Mouse (Mus musculus): ENCODE measurements around the gene Wfikkn1. TPM values are rescaled to one million over a fixed set of nuclear protein-coding genes. Genes with fewer than 3 reads are reported as not detected.

The Wfikkn1 gene
- total and polyA plus RNA-seq, 2 experiments from 2014 or later = 0.11 TPM; not detected in 1

- H3K27ac ChIP-seq (ENCODE audit: low read depth) = no peak overlapping the region
- no peaks in the 10 kb centered on the region for H3K9me3 ChIP-seq (replicated peaks; ENCODE audit: control insufficient read depth, low read length)
- peaks cover 40% of the 10 kb centered on the region for H3K4me1 ChIP-seq (ENCODE audit: control insufficient read depth, insufficient read depth)
- H3K27me3 ChIP-seq (ENCODE audit: control insufficient read depth, insufficient read depth, low read length) = no peaks in the 10 kb centered on the region
- WGBS = 80% methylated on average over 14 of the region's 14 CpGs
- no peak overlapping the region for H3K4me3 ChIP-seq (ENCODE audit: low read depth, low read length)
- H3K36me3 ChIP-seq (replicated peaks; ENCODE audit: control insufficient read depth, insufficient read depth, low read length) = peaks cover 32% of the 10 kb centered on the region
- H3K9ac ChIP-seq (replicated peaks; ENCODE audit: low read depth, low read length) = no peak overlapping the region
- H3K4me2 ChIP-seq (ENCODE audit: low read depth, low read length) = peak overlapping the region; percentile 81; the same call in 1 of the 2 replicates
- TF ChIP-seq EP300 (IDR thresholded peaks at IDR 0.05; ENCODE audit: low read depth) (no peak), CTCF (IDR thresholded peaks at IDR 0.05; ENCODE audit: low read depth) (no peak)
- no peak for DNase-seq (ENCODE audit: low spot score)
- ATAC-seq (ENCODE audit: insufficient read depth, low read depth) = no peak
Measured at GRCm38 (mm10) chr17:25830806-25831431, 49.7 kb downstream of the Wfikkn1 start.

DNA sequence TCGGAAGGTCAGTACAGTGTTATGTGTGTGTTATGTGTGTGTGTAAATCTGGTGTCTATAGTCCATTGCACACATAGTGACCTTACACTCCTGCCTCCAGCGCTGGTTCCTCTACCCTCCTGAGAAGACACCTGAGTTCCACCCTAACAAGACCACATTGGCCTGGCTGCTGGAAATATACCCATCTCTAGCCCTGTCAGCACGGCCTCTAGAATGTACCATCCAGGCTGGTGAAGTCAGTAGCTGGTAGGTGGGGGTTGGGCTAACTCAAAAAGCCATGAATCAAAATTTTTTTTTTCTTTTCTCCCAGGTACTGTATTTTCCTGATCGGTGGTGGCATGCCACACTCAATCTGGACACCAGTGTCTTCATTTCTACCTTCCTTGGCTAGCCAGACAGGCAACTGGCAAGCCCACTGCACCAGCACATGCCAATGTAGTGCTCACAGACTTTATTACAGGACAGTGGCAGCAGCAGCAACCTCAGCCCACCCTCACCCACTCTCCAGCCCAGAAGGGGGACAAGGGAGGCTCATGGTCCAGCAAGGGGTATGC is 50.4 kb downstream of the Wfikkn1 start:
- H3K4me2 ChIP-seq (ENCODE audit: low read depth, low read length) = no peak overlapping the region
- no peak overlapping the region for H3K4me3 ChIP-seq (ENCODE audit: low read depth, low read length)
- TF ChIP-seq EP300 (IDR thresholded peaks at IDR 0.05; ENCODE audit: low read depth) (no peak), CTCF (IDR thresholded peaks at IDR 0.05; ENCODE audit: low read depth) (no peak)
- no peak for ATAC-seq (ENCODE audit: insufficient read depth, low read depth)
- no peak overlapping the region for H3K27ac ChIP-seq (ENCODE audit: low read depth)
- no peaks in the 10 kb centered on the region for H3K9me3 ChIP-seq (replicated peaks; ENCODE audit: control insufficient read depth, low read length)
- H3K9ac ChIP-seq (replicated peaks; ENCODE audit: low read depth, low read length) = no peak overlapping the region
- peaks cover 39% of the 10 kb centered on the region for H3K4me1 ChIP-seq (ENCODE audit: control insufficient read depth, insufficient read depth)
- no peaks in the 10 kb centered on the region for H3K27me3 ChIP-seq (ENCODE audit: control insufficient read depth, insufficient read depth, low read length)
- DNase-seq (ENCODE audit: low spot score) = no peak
- peaks cover 33% of the 10 kb centered on the region for H3K36me3 ChIP-seq (replicated peaks; ENCODE audit: control insufficient read depth, insufficient read depth, low read length)
- WGBS = 74% methylated on average over 4 of the region's 4 CpGs

GRCm38 (mm10) chr17:25829558-25830017 is 51.1 kb downstream of the Wfikkn1 start:
- H3K9me3 ChIP-seq (replicated peaks; ENCODE audit: control insufficient read depth, low read length) = no peaks in the 10 kb centered on the region
- H3K36me3 ChIP-seq (replicated peaks; ENCODE audit: control insufficient read depth, insufficient read depth, low read length) = peaks cover 33% of the 10 kb centered on the region
- ATAC-seq (ENCODE audit: insufficient read depth, low read depth) (no peak), DNase-seq (ENCODE audit: low spot score) (no peak)
- TF ChIP-seq CTCF (IDR thresholded peaks at IDR 0.05; ENCODE audit: low read depth) = no peak
- no peak for TF ChIP-seq EP300 (IDR thresholded peaks at IDR 0.05; ENCODE audit: low read depth)
- H3K27ac ChIP-seq (ENCODE audit: low read depth) = peak overlapping the region; percentile 87
- no peaks in the 10 kb centered on the region for H3K27me3 ChIP-seq (ENCODE audit: control insufficient read depth, insufficient read depth, low read length)
- H3K9ac ChIP-seq (replicated peaks; ENCODE audit: low read depth, low read length) = peak overlapping the region; percentile 77
- WGBS = 30% methylated on average over 8 of the region's 8 CpGs
- peak overlapping the region; percentile 92 for H3K4me2 ChIP-seq (ENCODE audit: low read depth, low read length)
- H3K4me1 ChIP-seq (ENCODE audit: control insufficient read depth, insufficient read depth) = peaks cover 33% of the 10 kb centered on the region
- H3K4me3 ChIP-seq (ENCODE audit: low read depth, low read length) = peak overlapping the region; percentile 65

DNA sequence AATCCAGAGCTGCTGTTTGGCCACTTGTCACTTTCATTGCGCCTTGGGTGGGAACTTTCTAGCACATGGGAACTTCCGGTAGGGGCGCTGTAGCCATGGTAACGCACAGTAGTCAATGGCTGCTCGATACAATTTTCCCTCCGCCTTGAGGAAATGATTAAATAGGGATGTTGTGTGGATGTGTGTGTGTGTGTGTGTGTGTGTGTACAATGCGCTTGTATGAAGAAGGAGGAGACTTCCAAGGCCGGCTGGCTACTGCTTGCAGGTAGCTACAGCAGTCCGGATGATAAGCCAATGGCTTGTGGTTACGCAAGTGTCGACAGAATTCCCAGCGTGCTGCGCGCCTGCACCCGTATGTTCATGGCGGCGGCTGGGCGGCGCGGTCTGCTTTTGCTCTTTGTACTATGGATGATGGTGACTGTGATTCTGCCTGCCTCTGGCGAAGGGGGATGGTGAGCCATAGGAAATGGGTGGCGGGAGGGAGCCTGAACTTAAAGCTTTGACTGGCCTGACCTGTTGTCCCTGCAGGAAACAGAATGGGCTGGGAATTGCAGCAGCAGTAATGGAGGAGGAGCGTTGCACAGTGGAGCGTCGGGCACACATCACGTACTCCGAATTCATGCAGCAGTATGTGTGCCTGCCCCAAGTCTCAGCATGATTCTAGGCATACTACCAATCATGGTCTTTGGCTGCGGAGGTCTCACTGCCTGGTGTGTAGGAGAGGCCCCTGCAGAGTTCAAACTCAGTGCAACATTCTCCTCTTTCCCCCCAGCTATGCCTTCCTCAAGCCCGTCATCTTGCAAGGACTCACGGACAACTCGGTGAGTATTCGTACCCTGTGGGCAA is 51.7 kb downstream of the Wfikkn1 start, which contains the start of gene Jmjd8:
TSS of gene Jmjd8 (plus strand) at position 156 of the 846 bp plus-strand sequence.
- H3K27ac ChIP-seq (ENCODE audit: low read depth) = peak within 1 kb of the TSS; percentile 87
- peak within 1 kb of the TSS; percentile 92 for H3K4me2 ChIP-seq (ENCODE audit: low read depth, low read length)
- 2% methylated on average over 32 of the region's 32 CpGs for WGBS
- H3K4me1 ChIP-seq (ENCODE audit: control insufficient read depth, insufficient read depth) = peaks cover 35% of the 10 kb centered on the region
- no peaks in the 10 kb centered on the region for H3K9me3 ChIP-seq (replicated peaks; ENCODE audit: control insufficient read depth, low read length)
- ATAC-seq (ENCODE audit: insufficient read depth, low read depth) (no peak), DNase-seq (ENCODE audit: low spot score) (peak; percentile 85)
- H3K9ac ChIP-seq (replicated peaks; ENCODE audit: low read depth, low read length) = peak within 1 kb of the TSS; percentile 77
- H3K4me3 ChIP-seq (ENCODE audit: low read depth, low read length) = peak within 1 kb of the TSS; percentile 65
- peaks cover 33% of the 10 kb centered on the region for H3K36me3 ChIP-seq (replicated peaks; ENCODE audit: control insufficient read depth, insufficient read depth, low read length)
- TF ChIP-seq EP300 (IDR thresholded peaks at IDR 0.05; ENCODE audit: low read depth) (no peak), CTCF (IDR thresholded peaks at IDR 0.05; ENCODE audit: low read depth) (peak; percentile 30)
- H3K27me3 ChIP-seq (ENCODE audit: control insufficient read depth, insufficient read depth, low read length) = no peaks in the 10 kb centered on the region

DNA sequence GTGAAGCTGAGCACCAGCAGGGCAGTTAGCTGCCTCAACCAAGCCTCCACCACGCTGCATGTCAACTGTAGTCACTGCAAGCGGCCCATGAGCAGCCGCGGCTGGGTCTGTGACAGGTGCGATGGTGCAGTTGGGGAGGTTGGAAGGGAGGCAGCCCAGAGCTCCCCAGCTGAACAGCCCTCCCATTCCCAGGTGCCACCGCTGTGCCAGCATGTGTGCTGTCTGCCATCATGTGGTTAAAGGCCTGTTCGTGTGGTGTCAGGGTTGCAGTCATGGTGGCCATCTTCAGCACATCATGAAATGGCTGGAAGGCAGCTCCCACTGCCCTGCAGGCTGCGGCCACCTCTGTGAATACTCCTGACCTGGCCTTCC is 52.4 kb downstream of the Wfikkn1 start:
- DNase-seq (ENCODE audit: low spot score) = no peak
- Histone ChIP-seq H3K36me3 (replicated peaks; ENCODE audit: control insufficient read depth, insufficient read depth, low read length) (peaks cover 33% of the 10 kb centered on the region), H3K27ac (ENCODE audit: low read depth) (peak overlapping the region; percentile 87; the same call in 1 of the 2 replicates), H3K9me3 (replicated peaks; ENCODE audit: control insufficient read depth, low read length) (no peaks in the 10 kb centered on the region), H3K27me3 (ENCODE audit: control insufficient read depth, insufficient read depth, low read length) (no peaks in the 10 kb centered on the region), H3K4me2 (ENCODE audit: low read depth, low read length) (peak overlapping the region; percentile 92), H3K4me1 (ENCODE audit: control insufficient read depth, insufficient read depth) (peaks cover 37% of the 10 kb centered on the region), H3K4me3 (ENCODE audit: low read depth, low read length) (peak overlapping the region; percentile 65), H3K9ac (replicated peaks; ENCODE audit: low read depth, low read length) (no peak overlapping the region)
- WGBS = 85% methylated on average over 8 of the region's 8 CpGs
- TF ChIP-seq EP300 (IDR thresholded peaks at IDR 0.05; ENCODE audit: low read depth) (no peak), CTCF (IDR thresholded peaks at IDR 0.05; ENCODE audit: low read depth) (no peak)
- no peak for ATAC-seq (ENCODE audit: insufficient read depth, low read depth)

Small RNA genes lying within 50 kb of the gene (microRNA-seq; reads per million reads assigned to microRNA genes)
- gene Mir3082 = 0.89 reads per million

Other genes starting within 250 kb of the Wfikkn1 start
Only the 30 nearest of the 31 such genes appear.
- not detected in 2 replicates for gene Gng13, start 163.7 kb downstream of the Wfikkn1 start, total RNA-seq (2014; rRNA removed; ENCODE audit: low replicate concordance)
- gene Gng13, start 163.7 kb downstream of the Wfikkn1 start, polyA plus RNA-seq (2015; fragmentation: Nextera tagmentation; extraction: Ambion mirVana) = 3.2 and 6.6 TPM in 2 replicates
- gene Chtf18, start 153.4 kb downstream of the Wfikkn1 start, total RNA-seq (2014; rRNA removed; ENCODE audit: low replicate concordance) = 9.1 and 10.8 TPM in 2 replicates
- 3.9 and 4.1 TPM in 2 replicates for gene Chtf18, start 153.4 kb downstream of the Wfikkn1 start, polyA plus RNA-seq (2015; fragmentation: Nextera tagmentation; extraction: Ambion mirVana)
- gene Rpusd1, start 153.2 kb downstream of the Wfikkn1 start, total RNA-seq (2014; rRNA removed; ENCODE audit: low replicate concordance) = 3.2 and 4.9 TPM in 2 replicates
- gene Rpusd1, start 153.2 kb downstream of the Wfikkn1 start, polyA plus RNA-seq (2015; fragmentation: Nextera tagmentation; extraction: Ambion mirVana) = 9.3 and 9.5 TPM in 2 replicates
- not detected in 2 replicates for gene Mslnl, start 144.8 kb downstream of the Wfikkn1 start, total RNA-seq (2014; rRNA removed; ENCODE audit: low replicate concordance)
- gene Mslnl, start 144.8 kb downstream of the Wfikkn1 start, polyA plus RNA-seq (2015; fragmentation: Nextera tagmentation; extraction: Ambion mirVana) = not detected in 2 replicates
- 45.4 and 83.3 TPM in 2 replicates for gene Msln, start 126.5 kb downstream of the Wfikkn1 start, total RNA-seq (2014; rRNA removed; ENCODE audit: low replicate concordance)
- 58.5 and 60.3 TPM in 2 replicates for gene Msln, start 126.5 kb downstream of the Wfikkn1 start, polyA plus RNA-seq (2015; fragmentation: Nextera tagmentation; extraction: Ambion mirVana)
- gene Narfl, start 107.1 kb downstream of the Wfikkn1 start, total RNA-seq (2014; rRNA removed; ENCODE audit: low replicate concordance) = 36.8 and 86.7 TPM in 2 replicates
- gene Narfl, start 107.1 kb downstream of the Wfikkn1 start, polyA plus RNA-seq (2015; fragmentation: Nextera tagmentation; extraction: Ambion mirVana) = 45.1 and 47.7 TPM in 2 replicates
- 50.3 and 59.4 TPM in 2 replicates for gene Haghl, start 95.2 kb downstream of the Wfikkn1 start, total RNA-seq (2014; rRNA removed; ENCODE audit: low replicate concordance)
- 46.1 and 47.7 TPM in 2 replicates for gene Haghl, start 95.2 kb downstream of the Wfikkn1 start, polyA plus RNA-seq (2015; fragmentation: Nextera tagmentation; extraction: Ambion mirVana)
- gene Ccdc78, start 94.3 kb downstream of the Wfikkn1 start, total RNA-seq (2014; rRNA removed; ENCODE audit: low replicate concordance) = not detected in 2 replicates
- gene Ccdc78, start 94.3 kb downstream of the Wfikkn1 start, polyA plus RNA-seq (2015; fragmentation: Nextera tagmentation; extraction: Ambion mirVana) = 0.12 and 0.55 TPM in 2 replicates
- gene Fam173a, start 88.0 kb downstream of the Wfikkn1 start, total RNA-seq (2014; rRNA removed; ENCODE audit: low replicate concordance) = 32.0 and 32.5 TPM in 2 replicates
- gene Fam173a, start 88.0 kb downstream of the Wfikkn1 start, polyA plus RNA-seq (2015; fragmentation: Nextera tagmentation; extraction: Ambion mirVana) = 55.6 and 63.1 TPM in 2 replicates
- gene AC134908.4, start 85.2 kb downstream of the Wfikkn1 start, total RNA-seq (2014; rRNA removed; ENCODE audit: low replicate concordance) = not detected in 2 replicates
- 0.66 TPM in 1 of 2 replicates, not detected in the other for gene AC134908.4, start 85.2 kb downstream of the Wfikkn1 start, polyA plus RNA-seq (2015; fragmentation: Nextera tagmentation; extraction: Ambion mirVana)
- gene Metrn, start 83.7 kb downstream of the Wfikkn1 start, total RNA-seq (2014; rRNA removed; ENCODE audit: low replicate concordance) = 38.5 and 75.3 TPM in 2 replicates
- gene Metrn, start 83.7 kb downstream of the Wfikkn1 start, polyA plus RNA-seq (2015; fragmentation: Nextera tagmentation; extraction: Ambion mirVana) = 18.2 and 21.0 TPM in 2 replicates
- gene Fbxl16, start 71.8 kb downstream of the Wfikkn1 start, total RNA-seq (2014; rRNA removed; ENCODE audit: low replicate concordance) = 2.1 TPM in 1 of 2 replicates, not detected in the other
- 0.25 and 0.48 TPM in 2 replicates for gene Fbxl16, start 71.8 kb downstream of the Wfikkn1 start, polyA plus RNA-seq (2015; fragmentation: Nextera tagmentation; extraction: Ambion mirVana)
- gene Wdr24, start 57.2 kb downstream of the Wfikkn1 start, total RNA-seq (2014; rRNA removed; ENCODE audit: low replicate concordance) = 13.3 and 20.8 TPM in 2 replicates
- 9.6 and 10.5 TPM in 2 replicates for gene Wdr24, start 57.2 kb downstream of the Wfikkn1 start, polyA plus RNA-seq (2015; fragmentation: Nextera tagmentation; extraction: Ambion mirVana)
- gene Jmjd8, start 52.0 kb downstream of the Wfikkn1 start, total RNA-seq (2014; rRNA removed; ENCODE audit: low replicate concordance) = 32.2 and 34.6 TPM in 2 replicates
- gene Jmjd8, start 52.0 kb downstream of the Wfikkn1 start, polyA plus RNA-seq (2015; fragmentation: Nextera tagmentation; extraction: Ambion mirVana) = 26.1 and 26.2 TPM in 2 replicates
- 115 and 154 TPM in 2 replicates for gene Stub1, start 47.5 kb downstream of the Wfikkn1 start, total RNA-seq (2014; rRNA removed; ENCODE audit: low replicate concordance)
- gene Stub1, start 47.5 kb downstream of the Wfikkn1 start, polyA plus RNA-seq (2015; fragmentation: Nextera tagmentation; extraction: Ambion mirVana) = 212 and 219 TPM in 2 replicates
- gene Rhbdl1, start 43.6 kb downstream of the Wfikkn1 start, total RNA-seq (2014; rRNA removed; ENCODE audit: low replicate concordance) = 1.7 and 2.3 TPM in 2 replicates
- gene Rhbdl1, start 43.6 kb downstream of the Wfikkn1 start, polyA plus RNA-seq (2015; fragmentation: Nextera tagmentation; extraction: Ambion mirVana) = 1.7 and 2.2 TPM in 2 replicates
- 3.8 TPM in 1 of 2 replicates, not detected in the other for gene Gm20683, start 39.1 kb downstream of the Wfikkn1 start, total RNA-seq (2014; rRNA removed; ENCODE audit: low replicate concordance)
- gene Gm20683, start 39.1 kb downstream of the Wfikkn1 start, polyA plus RNA-seq (2015; fragmentation: Nextera tagmentation; extraction: Ambion mirVana) = 1.5 and 1.8 TPM in 2 replicates
- gene Rhot2, start 36.0 kb downstream of the Wfikkn1 start, total RNA-seq (2014; rRNA removed; ENCODE audit: low replicate concordance) = 88.2 and 116 TPM in 2 replicates
- gene Rhot2, start 36.0 kb downstream of the Wfikkn1 start, polyA plus RNA-seq (2015; fragmentation: Nextera tagmentation; extraction: Ambion mirVana) = 27.1 and 27.5 TPM in 2 replicates
- gene Wdr90, start 19.4 kb downstream of the Wfikkn1 start, total RNA-seq (2014; rRNA removed; ENCODE audit: low replicate concordance) = 19.3 and 36.7 TPM in 2 replicates
- gene Wdr90, start 19.4 kb downstream of the Wfikkn1 start, polyA plus RNA-seq (2015; fragmentation: Nextera tagmentation; extraction: Ambion mirVana) = 3.1 and 4.2 TPM in 2 replicates
- gene Mcrip2, start 12.1 kb downstream of the Wfikkn1 start, total RNA-seq (2014; rRNA removed; ENCODE audit: low replicate concordance) = 202 and 225 TPM in 2 replicates
- 346 and 357 TPM in 2 replicates for gene Mcrip2, start 12.1 kb downstream of the Wfikkn1 start, polyA plus RNA-seq (2015; fragmentation: Nextera tagmentation; extraction: Ambion mirVana)
- gene Mettl26, start 5.8 kb downstream of the Wfikkn1 start, total RNA-seq (2014; rRNA removed; ENCODE audit: low replicate concordance) = 23.1 and 28.1 TPM in 2 replicates
- 27.8 and 28.0 TPM in 2 replicates for gene Mettl26, start 5.8 kb downstream of the Wfikkn1 start, polyA plus RNA-seq (2015; fragmentation: Nextera tagmentation; extraction: Ambion mirVana)
- gene Rab40c, start 38.9 kb upstream of the Wfikkn1 start, total RNA-seq (2014; rRNA removed; ENCODE audit: low replicate concordance) = 11.4 and 22.5 TPM in 2 replicates
- 10.3 and 10.4 TPM in 2 replicates for gene Rab40c, start 38.9 kb upstream of the Wfikkn1 start, polyA plus RNA-seq (2015; fragmentation: Nextera tagmentation; extraction: Ambion mirVana)
- gene Pigq, start 64.1 kb upstream of the Wfikkn1 start, total RNA-seq (2014; rRNA removed; ENCODE audit: low replicate concordance) = 67.9 and 88.0 TPM in 2 replicates
- 46.4 and 47.2 TPM in 2 replicates for gene Pigq, start 64.1 kb upstream of the Wfikkn1 start, polyA plus RNA-seq (2015; fragmentation: Nextera tagmentation; extraction: Ambion mirVana)
- gene Nhlrc4, start 64.1 kb upstream of the Wfikkn1 start, total RNA-seq (2014; rRNA removed; ENCODE audit: low replicate concordance) = not detected in 2 replicates
- gene Nhlrc4, start 64.1 kb upstream of the Wfikkn1 start, polyA plus RNA-seq (2015; fragmentation: Nextera tagmentation; extraction: Ambion mirVana) = 0.19 TPM in 1 of 2 replicates, not detected in the other
- gene A930017K11Rik, start 71.7 kb upstream of the Wfikkn1 start, total RNA-seq (2014; rRNA removed; ENCODE audit: low replicate concordance) = not detected in 2 replicates
- not detected in 2 replicates for gene A930017K11Rik, start 71.7 kb upstream of the Wfikkn1 start, polyA plus RNA-seq (2015; fragmentation: Nextera tagmentation; extraction: Ambion mirVana)
- 6.0 and 8.7 TPM in 2 replicates for gene Capn15, start 104.9 kb upstream of the Wfikkn1 start, total RNA-seq (2014; rRNA removed; ENCODE audit: low replicate concordance)
- gene Capn15, start 104.9 kb upstream of the Wfikkn1 start, polyA plus RNA-seq (2015; fragmentation: Nextera tagmentation; extraction: Ambion mirVana) = 7.0 and 7.4 TPM in 2 replicates
- gene Rab11fip3, start 188.7 kb upstream of the Wfikkn1 start, total RNA-seq (2014; rRNA removed; ENCODE audit: low replicate concordance) = 7.9 and 12.4 TPM in 2 replicates
- gene Rab11fip3, start 188.7 kb upstream of the Wfikkn1 start, polyA plus RNA-seq (2015; fragmentation: Nextera tagmentation; extraction: Ambion mirVana) = 6.1 and 8.7 TPM in 2 replicates
- 35.3 and 44.6 TPM in 2 replicates for gene Decr2, start 209.5 kb upstream of the Wfikkn1 start, total RNA-seq (2014; rRNA removed; ENCODE audit: low replicate concordance)
- gene Decr2, start 209.5 kb upstream of the Wfikkn1 start, polyA plus RNA-seq (2015; fragmentation: Nextera tagmentation; extraction: Ambion mirVana) = 35.3 and 36.6 TPM in 2 replicates
- gene Nme4, start 214.7 kb upstream of the Wfikkn1 start, total RNA-seq (2014; rRNA removed; ENCODE audit: low replicate concordance) = 28.5 and 60.6 TPM in 2 replicates
- 26.5 and 27.5 TPM in 2 replicates for gene Nme4, start 214.7 kb upstream of the Wfikkn1 start, polyA plus RNA-seq (2015; fragmentation: Nextera tagmentation; extraction: Ambion mirVana)
- 2.1 and 2.5 TPM in 2 replicates for gene Tmem8, start 232.4 kb upstream of the Wfikkn1 start, total RNA-seq (2014; rRNA removed; ENCODE audit: low replicate concordance)
- 0.51 and 0.69 TPM in 2 replicates for gene Tmem8, start 232.4 kb upstream of the Wfikkn1 start, polyA plus RNA-seq (2015; fragmentation: Nextera tagmentation; extraction: Ambion mirVana)